Mouse (Mus musculus) CH12F3 (cell line): ENCODE measurements around the gene Hoxb2.

Experiments
- in situ Hi-C: fragments of 300-500 bp; cut with MboI; formaldehyde crosslinking; loops from 2 replicates; pipeline ENCODE4 v1.14.3; 2020; ENCODE audit warnings: low sequenced_read_pairs

Gene Hoxb2

GRCm38 (mm10) chr11:96350341-96350624, at the start of gene Hoxb2:
TSS of gene Hoxb2 (plus strand) at chr11:96350525.
- in situ Hi-C loops: no loop called here

GRCm38 (mm10) chr11:96301064-96301431, 49.3 kb upstream of the Hoxb2 start:
- in situ Hi-C loops: no loop called here

- in situ Hi-C loops: no loop called here
These were observed 48.5 kb upstream of the Hoxb2 start for GRCm38 (mm10) chr11:96301837-96302236.

GRCm38 (mm10) chr11:96302381-96303150, 47.8 kb upstream of the Hoxb2 start:
- in situ Hi-C loops: no loop called here

GRCm38 (mm10) chr11:96303151-96304099, 46.9 kb upstream of the Hoxb2 start, which contains the start of gene Hoxb5:
TSS of gene Hoxb5 (plus strand) at chr11:96303336.
- in situ Hi-C loops: no loop called here

DNA sequence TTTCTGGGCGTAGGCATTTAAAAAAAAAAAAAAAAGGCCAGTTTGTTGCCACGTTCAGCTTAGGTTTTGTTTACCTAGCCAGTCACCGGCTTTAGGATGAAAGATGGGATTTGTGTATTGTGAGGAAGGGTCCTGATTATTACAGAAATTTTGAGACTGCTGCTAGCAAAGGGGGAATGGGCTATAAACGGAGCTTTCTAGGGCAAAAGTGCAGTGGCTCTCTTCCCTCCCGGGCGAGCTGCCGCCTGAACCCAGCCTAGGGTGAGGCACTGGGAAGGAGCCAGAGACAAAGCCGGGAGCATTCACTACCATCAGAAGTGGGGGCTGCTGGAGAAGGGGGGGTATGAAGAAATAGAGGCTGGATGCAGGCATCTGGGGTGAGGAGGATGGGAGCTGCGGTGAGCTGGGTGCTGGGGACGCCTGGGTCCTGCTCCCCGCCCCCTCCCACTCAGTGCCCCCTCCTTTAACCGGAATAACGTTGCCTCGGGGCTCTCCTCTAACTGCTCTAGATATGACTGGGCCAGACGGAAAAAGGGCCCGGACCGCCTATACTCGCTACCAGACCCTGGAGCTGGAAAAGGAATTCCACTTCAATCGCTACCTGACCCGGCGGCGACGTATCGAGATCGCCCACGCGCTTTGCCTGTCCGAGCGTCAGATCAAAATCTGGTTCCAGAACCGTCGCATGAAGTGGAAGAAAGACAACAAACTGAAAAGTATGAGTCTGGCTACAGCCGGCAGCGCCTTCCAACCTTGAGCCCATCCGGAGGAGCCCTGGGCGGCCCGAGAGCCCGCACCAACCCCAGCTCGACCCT, 45.7 kb upstream of the Hoxb2 start:
- in situ Hi-C loops: no loop called here

DNA sequence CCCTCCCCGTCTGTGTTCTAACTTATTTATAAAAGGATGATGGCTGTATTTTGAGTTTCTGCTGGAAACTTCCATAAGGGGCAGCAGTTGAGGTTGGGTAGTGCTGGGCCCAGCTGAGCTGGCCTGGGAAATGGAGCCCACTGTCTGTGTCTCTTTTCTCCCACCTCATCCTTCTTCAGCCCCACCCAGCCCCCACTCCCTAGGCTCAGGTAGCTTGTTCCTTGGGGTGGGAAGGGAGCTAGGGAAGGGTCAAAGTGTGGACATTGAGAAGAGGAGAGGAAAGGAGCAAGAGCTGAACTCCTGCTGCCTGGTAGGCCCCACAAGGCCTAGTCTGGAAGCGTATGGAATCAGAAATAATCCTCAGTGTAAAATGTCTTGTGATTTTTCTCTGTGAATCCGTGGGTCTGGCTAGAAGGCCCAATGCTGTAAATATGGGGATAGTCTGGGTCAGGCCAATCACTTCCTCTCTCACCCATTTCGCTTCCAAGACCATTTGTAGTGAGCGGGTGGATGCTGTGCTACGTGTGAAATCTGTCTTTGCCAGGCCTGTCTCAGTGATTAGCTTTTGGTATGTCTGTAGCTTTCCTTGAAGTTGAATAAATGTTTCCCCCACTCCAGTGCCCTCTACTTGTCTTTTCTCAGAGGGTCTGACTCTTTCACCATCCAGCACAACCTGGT, 44.7 kb upstream of the Hoxb2 start:
- in situ Hi-C loops: no loop called here

DNA sequence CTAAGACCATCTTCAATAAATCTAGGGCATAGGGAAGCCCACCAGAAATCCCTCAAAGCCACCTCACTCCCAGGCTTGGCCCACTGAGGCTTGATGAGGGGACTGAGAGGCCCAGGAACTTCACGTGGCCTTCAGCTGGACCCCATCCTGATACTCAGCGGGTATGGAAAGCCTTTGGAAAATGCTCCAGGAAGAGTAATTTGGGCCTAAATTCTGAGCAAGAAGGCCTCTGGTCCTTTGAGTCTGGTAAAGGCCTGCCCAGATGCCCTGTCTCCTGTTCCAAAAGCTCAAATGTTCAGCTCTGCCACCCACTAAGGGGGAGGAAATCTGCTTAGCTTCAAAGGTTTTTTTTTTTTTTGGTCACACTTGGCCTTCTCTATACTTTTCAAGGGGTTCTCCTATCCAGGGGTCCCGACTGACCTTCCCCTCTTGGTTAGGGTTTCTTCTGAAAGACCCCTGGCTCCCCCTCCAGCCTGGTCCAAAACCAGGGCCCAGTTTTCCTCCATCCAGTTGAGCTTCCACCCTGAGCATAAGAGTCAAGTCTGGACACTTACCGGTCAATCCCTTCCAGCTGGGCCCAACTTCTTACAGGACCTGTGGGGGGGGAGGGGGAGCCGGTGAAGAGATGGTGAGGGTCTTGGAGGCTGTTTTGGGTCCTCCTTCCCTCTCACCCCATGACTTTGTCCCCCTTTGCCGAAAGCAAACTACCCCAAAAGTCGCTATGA, 44.0 kb upstream of the Hoxb2 start:
- in situ Hi-C loops: no loop called here

DNA sequence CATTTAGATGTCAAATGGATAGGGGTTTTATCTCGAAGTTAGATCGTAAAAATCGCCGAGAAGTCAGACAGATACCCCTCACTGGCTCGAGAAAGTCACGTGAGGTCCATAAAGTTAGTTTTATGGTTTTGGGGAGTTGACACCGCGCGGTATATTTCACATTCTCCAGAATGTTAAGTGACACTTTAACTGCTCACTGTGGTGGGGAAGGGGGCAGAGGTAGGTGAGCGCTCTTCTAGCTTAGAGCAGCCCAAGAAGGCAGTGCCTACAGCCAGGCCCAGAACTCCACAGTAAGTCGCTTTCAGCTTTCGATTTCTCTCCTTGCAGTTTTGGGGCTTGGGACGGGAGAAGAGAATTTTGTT, 43.4 kb upstream of the Hoxb2 start:
- in situ Hi-C loops: no loop called here

DNA sequence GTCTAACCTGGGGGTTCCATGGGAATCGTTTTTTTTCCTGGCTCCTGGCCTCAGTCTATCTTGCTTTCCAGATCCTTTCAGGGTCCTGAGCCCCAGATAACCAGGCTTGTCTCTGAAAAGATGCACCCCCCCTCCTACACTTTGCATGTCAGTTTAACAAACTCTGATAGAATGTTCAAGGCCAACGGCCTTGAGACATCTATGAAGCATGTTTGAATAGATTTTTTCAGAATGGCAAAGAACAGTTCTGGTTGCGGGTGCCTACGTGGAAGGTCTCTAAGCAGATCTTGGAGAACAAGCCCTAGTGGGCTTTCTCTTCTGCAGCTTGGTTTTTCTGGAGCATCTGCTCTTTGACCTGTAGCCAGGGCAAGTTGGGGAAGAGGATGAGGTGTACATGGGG, 41.6 kb upstream of the Hoxb2 start:
- in situ Hi-C loops: no loop called here

- in situ Hi-C loops: no loop called here
These were observed 41.0 kb upstream of the Hoxb2 start for GRCm38 (mm10) chr11:96309288-96309687.

DNA sequence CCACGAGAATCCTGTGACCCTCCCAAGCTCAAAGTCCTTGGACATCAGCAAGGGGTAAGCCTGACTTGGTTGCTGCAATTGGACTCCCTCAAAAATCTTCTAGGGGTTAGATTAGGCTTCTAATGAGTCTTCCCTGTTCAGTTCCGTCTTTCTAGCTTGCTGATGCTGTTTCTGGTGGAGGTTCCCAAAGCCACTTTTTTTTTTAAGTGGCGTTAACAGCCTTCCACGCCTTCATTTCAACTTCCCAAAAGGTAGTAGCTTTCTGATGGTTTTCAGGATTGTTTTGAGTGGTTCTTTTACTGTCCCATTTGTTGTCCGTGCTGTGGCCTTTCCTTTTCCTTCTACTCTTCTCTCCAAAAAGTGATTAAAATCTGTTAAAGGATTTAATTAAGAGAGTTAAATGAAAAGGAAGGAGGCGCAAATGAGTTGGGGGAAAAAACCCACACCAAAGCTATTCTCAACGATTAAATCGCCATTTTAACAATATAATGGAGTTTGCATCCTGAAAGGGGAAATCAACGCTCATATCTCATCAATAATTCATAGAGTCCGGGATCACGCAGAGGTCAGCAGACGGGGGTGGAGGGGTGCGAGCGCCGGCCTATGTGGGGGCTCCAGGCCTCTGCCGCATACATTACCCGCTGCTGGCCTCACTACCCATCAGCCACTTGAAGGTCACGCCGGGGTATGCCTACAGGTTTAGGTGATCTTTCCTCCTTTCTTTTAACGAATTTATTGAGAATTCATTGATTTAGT, 40.0 kb upstream of the Hoxb2 start:
- in situ Hi-C loops: no loop called here

DNA sequence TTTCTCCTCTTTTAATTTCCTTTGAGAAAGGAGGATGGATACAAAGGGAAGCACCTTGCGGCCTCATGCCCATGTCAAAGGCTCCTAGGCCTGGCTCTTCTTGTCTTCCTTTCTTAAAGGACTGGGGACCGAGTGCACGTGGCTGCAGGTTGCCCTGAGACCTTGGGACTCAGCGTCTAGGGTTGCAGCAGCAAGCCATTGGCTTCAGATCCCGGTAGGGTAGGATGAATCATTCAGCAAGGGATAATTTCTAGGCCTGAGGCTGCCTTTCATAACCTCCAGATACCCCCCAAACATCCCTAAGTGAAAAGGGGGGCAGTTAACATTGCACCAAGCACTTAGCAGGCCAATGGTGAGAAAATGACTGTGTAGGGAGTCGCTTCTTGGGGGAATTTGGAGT, 39.2 kb upstream of the Hoxb2 start:
- in situ Hi-C loops: no loop called here

- in situ Hi-C loops: no loop called here
These were observed 38.6 kb upstream of the Hoxb2 start for GRCm38 (mm10) chr11:96311520-96312417.

- in situ Hi-C loops: no loop called here
These were observed 37.2 kb upstream of the Hoxb2 start for GRCm38 (mm10) chr11:96313134-96313533.

DNA sequence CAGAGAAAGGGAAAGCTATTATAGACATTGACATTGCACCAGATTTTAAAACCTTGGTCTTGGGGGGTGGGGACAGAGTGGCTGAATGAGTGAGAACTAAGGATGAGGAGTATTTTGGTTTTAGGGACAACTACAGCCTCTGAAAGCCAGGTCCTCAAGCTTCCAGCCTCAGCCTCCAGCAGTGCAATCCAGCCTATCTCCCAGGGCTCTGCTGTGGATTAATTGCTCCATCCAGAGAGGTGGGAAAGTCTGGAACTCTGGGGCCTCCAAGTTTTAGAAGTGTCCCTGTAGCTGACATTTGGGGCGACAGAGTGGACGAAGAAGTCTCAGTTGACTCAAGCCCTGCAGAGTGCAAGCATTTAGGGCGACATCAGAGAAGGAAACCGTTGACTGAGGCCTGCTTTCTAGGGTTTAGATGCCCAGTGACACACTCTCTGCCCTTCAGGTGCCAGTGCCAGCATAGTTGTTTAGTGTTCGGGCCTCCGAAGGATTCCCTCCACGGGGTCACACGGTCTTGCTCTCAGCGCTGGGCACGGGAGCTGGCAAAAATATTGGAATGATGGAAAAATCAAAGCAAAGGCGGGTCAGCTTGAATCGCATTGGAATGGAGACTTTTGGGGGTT, 36.4 kb upstream of the Hoxb2 start:
- in situ Hi-C loops: no loop called here

- in situ Hi-C loops: no loop called here
These were observed 35.5 kb upstream of the Hoxb2 start for GRCm38 (mm10) chr11:96314671-96315343.

DNA sequence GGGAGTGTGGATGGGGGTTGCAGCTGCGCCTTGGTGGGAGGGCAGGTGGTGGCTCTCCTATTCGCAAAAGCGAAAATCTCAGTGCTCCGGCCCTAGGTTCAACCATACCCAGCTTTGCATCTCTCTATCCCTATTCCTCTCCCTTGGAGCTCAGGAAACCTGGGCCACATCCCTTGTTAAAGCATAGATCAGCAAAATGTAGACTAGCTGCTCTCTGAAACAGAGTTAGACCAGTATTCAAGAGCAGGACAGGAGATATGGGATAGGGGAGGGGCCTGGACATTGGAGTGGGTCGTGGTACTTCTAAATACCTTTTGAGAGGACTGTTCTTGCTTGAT, 35.0 kb upstream of the Hoxb2 start:
- in situ Hi-C loops: no loop called here
